Mouse (Mus musculus) layer of hippocampus, postnatal 25 days (tissue): ENCODE measurements at regions not wholly inside any gene's neighbourhood (a gene's known extent, or its start where the extent isn't known, plus 50 kb on each side); places are given as distances from the start of the nearest gene placed in this dataset.

Source experiments
- DNase-seq, 2 experiments: peaks; one replicate each; pipeline ENCODE4 v3.0.0; 2022; ENCODE audit warnings: mixed read lengths in 2 of 2, low spot score in 1 of 2; ENCODE audit errors: extremely low spot score in 1 of 2

- no peak for DNase-seq
Observed at GRCm38 (mm10) chr8:10781860-10782259, 226.4 kb downstream of the Irs2 start.

- DNase-seq, result no peak
Observed at GRCm38 (mm10) chr8:10779636-10780035, 228.6 kb downstream of the Irs2 start.

DNA sequence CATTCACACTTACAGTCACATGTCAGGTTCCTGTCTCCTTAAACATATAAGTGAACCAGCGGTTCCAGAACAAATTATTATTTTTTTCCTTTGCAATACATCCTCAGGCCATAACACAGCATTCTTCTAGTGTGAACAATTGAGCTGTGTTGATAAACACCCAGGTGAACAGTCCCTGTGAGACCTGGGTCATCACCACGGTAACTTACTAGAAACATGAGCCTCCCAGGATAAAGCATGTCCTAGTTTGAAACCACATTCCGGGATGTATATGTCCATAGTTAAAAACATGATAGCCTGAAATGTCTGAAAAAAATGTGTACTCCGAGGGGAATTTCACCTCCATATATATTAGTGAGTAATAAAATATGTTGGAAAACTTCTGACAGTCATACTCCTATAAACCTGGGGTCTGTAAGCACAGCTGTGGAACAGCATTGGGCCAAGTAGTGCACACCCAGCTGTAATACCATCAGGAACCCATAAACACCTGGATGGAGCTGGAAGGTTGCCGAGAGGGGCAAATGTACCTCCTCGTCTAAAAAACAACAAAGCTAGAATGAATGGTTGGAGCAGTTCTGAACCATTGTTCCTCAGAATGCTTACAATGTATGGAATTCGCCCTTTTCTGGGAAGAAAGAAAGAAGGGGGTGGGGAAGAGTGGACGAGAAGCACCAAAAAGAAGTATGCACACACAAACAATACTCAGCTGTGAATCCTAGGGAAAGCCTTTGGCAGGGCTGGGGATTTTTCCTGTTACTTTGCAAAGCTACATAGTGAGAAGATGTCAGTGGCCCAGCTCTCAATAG lies 232.9 kb downstream of the Irs2 start:
- DNase-seq, result no peak

DNA sequence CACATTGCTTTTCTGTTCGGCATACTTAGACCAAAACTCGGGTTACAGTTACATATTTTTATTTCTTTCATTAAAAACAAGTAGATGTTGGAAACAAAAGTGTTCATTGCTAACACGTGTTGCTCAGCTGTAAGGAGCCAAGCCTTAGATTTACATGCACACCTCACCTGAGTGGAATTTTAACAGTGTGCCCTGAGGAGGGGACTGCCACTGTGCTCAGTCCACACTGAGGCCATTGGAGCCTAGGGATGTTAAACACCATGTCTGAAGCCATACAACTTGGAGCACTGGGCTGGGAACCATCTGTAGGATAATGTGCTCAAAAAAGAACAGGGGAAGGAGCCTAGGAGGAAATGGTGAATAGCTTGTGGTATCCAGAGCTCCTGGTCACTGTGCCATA lies 233.5 kb downstream of the Irs2 start:
- DNase-seq, result no peak

GRCm38 (mm10) chr8:10768181-10768580 lies 240.1 kb downstream of the Irs2 start:
- no peak for DNase-seq

DNA sequence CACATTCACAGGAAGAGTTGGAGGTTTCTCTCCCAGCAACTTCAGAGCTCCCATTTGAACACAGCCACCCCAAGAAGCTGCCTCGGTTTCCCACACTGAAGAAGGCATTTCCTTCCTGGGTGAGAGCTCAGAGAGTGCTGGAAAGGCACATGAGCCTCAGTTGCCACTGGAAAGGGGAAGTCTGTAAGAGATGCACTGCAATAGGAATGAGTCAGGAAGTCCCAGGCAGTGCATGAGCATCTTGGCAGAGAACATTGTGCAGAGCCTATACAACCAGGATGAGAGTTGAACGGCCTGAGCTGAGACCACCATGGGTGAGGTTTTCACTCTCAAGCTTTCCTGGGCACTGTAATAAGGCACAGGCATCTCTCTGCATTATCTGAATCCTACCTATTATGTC lies 244.4 kb downstream of the Irs2 start:
- DNase-seq, result no peak

DNA sequence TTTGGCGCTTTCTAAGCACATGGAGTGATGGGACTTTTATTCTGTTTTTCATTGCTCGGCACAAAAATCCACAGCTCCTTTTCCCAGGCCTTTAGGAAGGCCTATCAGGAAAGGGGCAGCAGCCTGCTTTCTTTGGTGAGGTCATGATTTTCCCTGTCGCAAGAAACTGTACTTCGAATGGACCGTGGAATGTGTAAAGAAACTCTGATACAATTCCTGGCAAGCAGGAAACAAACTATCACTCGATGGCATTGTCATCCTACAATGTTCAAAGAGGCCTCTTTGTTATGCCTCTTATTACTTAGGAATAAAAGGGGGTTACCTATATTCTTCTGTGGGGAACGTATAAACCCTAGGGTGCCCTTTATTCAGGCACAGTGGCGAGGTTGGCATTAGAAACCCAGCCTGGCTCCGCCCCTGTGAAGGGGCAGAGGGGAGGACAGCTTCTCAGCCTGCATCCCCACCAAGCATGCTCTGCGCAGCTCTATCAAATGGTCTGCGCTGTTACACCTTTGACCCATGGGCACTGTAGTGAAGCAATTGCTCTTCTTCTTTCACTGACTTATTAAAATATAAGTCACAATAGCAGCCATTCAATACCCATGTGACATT lies 246.5 kb downstream of the Irs2 start:
- DNase-seq, result no peak

DNA sequence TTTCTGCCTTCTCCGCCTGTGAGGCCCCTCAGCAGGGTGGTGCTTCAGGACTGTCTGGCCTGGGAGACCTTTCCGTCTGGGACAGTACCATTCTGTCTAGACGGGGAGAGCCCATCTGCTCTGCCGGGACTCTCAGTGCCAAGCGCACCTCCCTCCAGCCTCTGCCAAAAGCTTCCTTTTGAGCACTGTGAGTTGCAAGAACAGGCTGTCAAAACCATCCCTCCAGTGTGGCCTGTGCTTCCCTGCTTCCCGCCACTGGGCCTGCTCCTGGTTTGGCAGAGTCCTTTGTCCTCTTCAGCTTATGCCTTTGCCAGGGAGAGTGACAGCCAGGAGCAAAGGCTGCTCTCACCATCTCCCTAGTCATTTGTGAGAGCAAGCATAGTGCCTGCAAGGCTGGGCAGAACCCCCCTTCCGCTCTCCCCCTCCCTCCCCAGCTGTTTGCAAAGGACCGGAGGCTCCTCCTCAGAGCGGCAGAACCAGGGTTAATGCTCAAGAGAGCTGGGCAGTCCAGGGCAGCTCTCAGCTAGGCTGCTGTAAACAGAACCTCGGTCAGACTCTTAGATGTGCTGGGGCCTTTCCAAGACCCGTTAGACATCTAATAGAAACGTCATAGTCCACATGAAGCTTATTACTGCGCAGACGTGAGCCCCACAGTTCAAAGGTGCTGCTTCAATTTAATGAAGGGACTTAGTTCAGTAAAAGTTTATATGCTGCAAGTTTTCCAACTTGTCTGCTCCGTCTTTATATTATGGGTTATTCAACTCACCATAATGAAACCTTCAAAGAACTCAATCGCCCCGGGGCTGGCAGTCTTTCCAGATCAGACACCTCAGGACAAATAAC lies 247.2 kb downstream of the Irs2 start:
- peak in 1 of 2 experiments; percentile 21 for DNase-seq

- no peak for DNase-seq
Observed at GRCm38 (mm10) chr8:10760231-10760630, 248.0 kb downstream of the Irs2 start.

DNA sequence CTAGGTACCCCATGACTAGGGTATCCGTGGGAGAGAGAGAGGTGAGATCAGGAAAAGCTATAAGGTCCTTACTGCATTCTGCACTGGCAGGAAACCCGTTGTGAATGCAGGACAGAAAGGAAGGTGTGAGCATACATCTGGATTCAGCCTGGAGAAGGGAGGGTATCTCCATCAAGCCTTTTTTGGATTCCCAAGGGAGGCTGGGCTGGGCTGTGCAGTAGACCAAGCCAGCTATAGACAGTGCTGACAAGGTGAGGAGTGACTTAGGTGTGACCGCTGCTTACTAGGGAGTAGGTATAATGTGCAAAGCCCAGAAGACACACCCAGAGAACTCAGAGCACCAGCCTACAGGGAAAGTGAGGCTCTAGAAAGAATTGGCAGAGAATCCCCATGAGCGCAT lies 250.1 kb downstream of the Irs2 start:
- no peak for DNase-seq

GRCm38 (mm10) chr8:10754986-10755308 lies 253.3 kb downstream of the Irs2 start:
- no peak for DNase-seq

DNA sequence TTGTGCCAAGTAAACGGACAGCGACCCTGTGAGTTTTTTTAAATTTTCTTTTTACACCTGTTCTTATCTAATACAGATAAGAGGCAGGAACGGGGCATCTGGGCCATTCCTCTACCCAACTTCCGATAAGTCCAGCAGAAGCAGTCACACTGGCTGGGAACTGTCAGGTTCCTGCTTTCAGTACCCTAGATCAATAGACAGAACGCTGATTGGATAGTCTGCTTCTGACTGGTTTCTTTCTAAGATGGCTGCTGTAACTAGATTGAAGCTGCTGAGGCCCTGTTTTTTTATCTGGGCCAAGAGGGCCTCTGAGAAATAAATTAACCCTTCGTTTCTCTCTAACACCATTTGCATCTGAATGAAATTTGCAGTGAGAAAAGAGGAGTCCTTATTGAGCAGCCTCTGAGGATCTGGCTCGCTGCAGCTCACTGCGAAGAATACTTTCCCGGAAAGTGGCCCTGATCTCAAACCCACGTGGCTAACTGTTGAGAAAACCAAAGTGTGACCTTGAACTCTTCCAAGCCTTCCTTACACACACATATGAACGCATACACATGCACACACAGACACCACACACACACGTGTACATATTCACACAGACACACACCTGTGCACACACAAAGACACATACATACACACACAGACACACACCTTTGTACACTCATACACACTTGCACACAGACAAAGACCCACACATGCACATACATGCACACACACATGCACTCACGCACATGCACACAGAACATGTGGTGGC lies 253.8 kb downstream of the Irs2 start:
- DNase-seq, result no peak

DNA sequence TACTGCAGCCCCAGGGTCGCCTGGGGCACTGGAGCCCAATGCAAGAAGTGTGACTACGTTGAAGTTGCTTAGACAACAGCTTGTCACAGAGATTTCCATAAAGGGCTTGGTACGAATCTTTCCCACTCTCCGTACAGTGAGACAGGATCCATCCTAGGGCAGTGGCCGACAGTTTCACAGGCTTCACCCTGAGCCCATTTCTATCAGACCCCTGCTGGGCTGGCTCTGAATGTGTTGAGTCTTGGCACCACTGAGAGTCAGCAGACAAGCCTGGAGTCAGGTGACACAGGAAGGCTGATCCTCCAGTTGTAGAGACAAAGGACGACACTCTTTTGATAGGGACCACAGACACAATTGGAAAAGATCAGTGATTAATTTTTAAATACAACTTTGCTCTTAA lies 255.2 kb downstream of the Irs2 start:
- no peak for DNase-seq

GRCm38 (mm10) chr8:10747150-10747549 lies 261.1 kb downstream of the Irs2 start:
- no peak for DNase-seq

- DNase-seq, result no peak
Observed at GRCm38 (mm10) chr8:10743241-10743640, 265.0 kb downstream of the Irs2 start.

- DNase-seq, result no peak
Observed at GRCm38 (mm10) chr8:10740837-10741236, 267.4 kb downstream of the Irs2 start.

DNA sequence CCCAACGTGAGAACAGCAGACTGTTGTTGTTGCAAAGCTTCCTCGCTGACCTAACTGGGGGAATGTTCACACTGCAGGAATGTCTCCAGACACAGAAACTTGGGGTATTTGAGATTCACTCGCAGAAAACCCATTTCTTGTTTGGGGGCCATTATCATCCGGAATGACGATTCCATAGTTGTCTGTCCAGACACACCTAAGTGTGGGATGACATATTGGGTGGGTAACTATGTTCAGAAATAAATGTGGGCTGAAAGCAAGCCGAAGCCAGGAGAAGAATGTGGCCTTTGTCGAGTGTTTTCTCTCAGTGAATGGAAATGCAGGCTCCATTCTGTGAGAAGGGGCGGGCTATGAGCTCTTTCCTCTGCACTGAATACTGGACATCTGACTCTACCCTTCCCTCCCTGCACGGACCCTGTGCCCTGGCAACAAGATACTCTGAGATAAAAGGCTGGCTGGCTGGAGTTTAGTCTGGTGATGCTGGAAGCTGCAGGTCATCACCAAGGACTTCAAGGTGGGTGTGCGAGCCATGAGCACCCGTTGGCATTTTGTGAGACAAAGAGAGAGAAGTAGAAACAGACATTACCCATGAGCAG lies 269.7 kb downstream of the Irs2 start:
- DNase-seq, result no peak

DNA sequence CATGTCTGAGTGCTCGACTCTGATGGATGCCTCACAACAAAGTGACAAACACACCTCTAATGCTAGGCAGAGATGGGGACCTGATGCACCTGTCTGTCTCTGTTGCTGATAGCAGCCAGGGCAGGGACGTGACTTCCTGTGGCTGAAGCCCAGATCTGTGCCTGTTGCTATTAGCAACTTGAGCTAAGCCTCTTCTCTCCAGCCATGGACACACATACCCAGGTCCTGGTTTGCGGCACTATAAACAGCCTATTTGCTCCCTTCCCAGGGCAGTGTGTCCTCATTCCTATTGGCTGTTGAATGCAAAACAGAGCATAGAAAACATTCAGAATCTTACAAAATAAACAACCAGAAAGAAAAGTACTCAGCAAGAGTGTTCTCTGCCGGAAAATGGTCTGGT lies 273.5 kb downstream of the Irs2 start:
- DNase-seq, result no peak

- no peak for DNase-seq
Observed at GRCm38 (mm10) chr8:10723332-10723731, 284.9 kb downstream of the Irs2 start.

DNA sequence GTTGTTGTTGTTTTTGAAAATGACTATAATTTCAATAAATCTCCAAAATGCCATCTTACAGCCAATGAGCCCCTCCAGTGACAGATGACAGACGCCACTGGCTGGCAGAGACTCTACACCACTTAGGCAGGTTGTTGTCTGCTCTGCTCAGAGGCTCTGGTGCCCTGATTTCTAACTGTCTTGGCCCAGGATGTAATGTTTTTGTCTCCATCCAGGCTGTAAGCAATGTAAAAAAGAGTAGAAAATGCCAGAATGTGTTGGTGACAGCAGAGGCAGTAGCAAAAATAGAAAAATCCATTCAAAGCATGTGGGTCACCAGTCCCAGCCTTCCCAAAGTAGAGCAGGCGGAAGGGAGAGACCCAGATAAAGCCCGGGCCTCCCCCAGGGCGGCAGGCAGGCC lies 285.5 kb downstream of the Irs2 start:
- no peak for DNase-seq
